Mouse (Mus musculus) WW6 (cell line): Measurements from ENCODE around the gene Sox5.

Experiments used
- DNase-seq: peaks from one replicate; pipeline ENCODE4 v3.0.0-alpha.2; 2013; ENCODE audit warnings: low read depth, low spot score

Sox5 gene

DNA sequence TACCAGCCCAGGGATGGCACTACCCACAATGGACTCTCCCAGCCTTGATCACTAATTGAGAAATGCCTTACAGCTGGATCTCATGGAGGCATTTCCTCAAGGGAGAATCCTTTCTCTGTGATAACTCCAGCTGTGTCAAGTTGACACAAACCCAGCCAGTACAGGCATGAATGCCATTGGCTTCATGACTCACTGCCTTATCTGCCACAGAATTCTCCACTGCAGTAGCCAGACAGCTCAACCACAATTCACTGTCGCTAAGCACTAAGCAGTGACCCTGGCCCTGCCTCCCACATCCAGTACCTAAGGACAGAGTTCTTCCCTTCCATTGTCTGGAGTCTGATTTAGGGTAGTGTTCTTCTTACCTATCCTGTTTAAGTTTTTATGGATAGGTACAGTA, 65.4 kb downstream of the Sox5 start:
- no peak for DNase-seq

- DNase-seq: no peak
Observed at GRCm38 (mm10) chr6:144711841-144712240, 69.9 kb downstream of the Sox5 start.

DNA sequence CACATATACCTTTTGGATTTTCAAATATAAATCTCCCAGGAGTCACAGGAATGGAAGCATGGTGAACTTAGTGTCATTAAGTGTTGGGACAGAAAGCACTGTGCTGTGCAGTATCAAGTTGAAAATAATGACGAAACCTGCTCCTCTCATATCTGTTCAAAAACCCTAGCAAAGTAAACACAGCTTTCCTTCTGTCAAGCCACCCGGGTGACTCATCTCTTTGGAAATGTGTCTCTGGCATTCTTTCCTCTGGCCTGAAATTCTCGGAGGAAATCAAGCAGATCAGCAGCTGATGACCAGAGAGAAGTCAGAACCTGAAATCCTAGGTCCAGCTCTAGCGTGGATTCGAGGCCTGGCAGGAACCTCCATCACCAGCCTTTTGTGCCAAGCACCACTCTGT, 71.0 kb downstream of the Sox5 start:
- DNase-seq: no peak

GRCm38 (mm10) chr6:144709614-144710180, 72.1 kb downstream of the Sox5 start:
- DNase-seq: no peak

DNA sequence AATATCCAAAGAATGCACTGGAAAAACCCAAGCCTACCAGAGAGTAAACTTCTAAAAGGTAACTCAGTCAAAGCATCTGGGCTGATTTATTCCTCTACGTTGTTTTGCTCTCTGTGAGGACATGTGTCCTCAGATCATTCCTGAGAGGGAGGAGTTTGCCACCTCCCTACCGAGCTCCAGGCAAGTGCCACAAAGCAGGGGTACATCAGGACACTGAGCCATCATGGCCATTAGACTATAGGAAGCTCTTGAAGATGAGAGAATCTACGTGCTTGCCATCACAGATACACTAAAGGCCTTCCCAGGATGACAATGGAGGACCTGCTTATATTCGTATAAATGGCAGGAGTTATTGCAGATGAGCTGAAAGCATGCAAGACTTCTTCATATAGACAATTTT, 73.4 kb downstream of the Sox5 start:
- DNase-seq: no peak

- DNase-seq: no peak
Observed at GRCm38 (mm10) chr6:144707976-144708375, 73.8 kb downstream of the Sox5 start.

GRCm38 (mm10) chr6:144704962-144705361, 76.8 kb downstream of the Sox5 start:
- no peak for DNase-seq

DNA sequence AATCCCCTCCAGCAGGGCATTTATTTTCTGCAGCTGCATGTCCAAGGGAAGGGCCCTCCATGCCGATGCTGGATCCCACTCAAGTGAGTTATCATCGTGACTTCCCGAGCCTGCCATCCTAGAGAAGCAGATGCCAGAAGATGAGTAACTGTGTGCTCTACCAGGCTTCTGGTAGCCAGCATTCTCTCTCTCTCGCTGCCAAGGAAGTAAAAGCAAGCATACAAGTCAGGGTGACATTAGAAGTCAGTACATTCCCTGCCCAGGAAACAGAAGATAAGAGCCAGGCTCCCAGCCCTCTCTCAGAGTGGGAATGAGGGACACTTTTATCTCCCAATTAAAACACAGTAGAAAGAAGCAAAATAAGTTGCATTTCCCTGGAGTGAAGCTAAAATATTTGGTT, 86.1 kb downstream of the Sox5 start:
- no peak for DNase-seq

GRCm38 (mm10) chr6:144693211-144693899, 88.4 kb downstream of the Sox5 start:
- no peak for DNase-seq

- DNase-seq: no peak
Observed at GRCm38 (mm10) chr6:144691298-144692041, 90.3 kb downstream of the Sox5 start.

DNA sequence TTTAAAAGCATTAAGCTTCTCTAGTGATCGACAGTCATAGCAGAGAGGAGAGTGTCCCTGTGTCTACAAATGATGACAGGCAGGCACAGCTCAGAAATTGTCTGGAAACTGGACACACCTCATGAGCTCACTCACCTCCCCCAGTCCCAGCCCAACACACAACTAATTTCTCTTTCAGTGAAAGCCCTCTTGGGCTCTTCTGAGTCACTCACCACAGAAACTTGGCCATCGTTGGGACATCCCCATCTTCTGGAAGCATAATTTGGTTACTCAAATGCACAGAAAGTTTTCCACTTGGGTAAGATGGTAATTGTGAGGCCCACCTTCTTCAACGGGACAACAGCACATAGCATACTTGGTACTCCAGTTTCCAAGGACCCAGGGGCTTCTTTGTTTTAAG, 92.7 kb downstream of the Sox5 start:
- DNase-seq: no peak

GRCm38 (mm10) chr6:144687681-144688080, 94.1 kb downstream of the Sox5 start:
- no peak for DNase-seq

- no peak for DNase-seq
Observed at GRCm38 (mm10) chr6:144681045-144681789, 100.6 kb downstream of the Sox5 start.

GRCm38 (mm10) chr6:144677491-144678133, 104.2 kb downstream of the Sox5 start:
- DNase-seq: no peak

DNA sequence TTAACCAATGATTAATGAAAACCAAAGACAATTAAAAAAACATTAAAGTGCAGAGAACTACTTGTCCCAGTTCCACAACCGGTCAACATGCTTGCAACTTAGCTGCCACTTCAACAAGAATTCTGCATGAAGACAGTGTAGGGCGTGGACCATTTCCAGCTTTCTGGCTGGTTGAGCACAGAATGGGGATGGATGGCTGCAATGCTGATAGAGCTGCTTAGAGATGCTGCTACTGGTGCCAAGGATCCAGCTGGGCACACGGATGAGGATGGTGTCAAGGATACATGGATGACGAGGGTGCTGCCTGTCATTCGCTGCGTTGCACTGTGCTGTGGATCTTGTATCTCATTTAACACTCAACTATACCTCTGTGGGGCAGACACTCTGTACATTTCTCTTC, 106.7 kb downstream of the Sox5 start:
- no peak for DNase-seq

DNA sequence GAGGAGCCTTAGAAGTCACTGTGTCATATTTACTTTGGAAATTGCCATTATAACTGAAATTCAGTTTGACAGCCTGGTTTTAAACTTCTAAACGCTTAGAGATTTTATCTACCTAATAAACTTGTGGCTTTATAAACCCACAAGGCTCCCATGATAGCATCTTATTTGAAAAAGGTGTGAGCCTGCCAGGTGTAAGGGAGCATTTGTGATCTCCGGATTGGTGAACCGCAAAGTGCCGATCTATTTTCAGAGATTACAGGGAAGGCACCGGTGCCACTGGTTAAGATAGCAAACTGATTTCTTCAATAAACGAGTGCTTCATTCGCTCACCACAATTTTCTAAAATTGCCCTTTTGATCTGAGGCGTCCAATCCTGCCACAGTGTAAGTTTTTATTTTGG, 107.9 kb downstream of the Sox5 start:
- DNase-seq: no peak

DNA sequence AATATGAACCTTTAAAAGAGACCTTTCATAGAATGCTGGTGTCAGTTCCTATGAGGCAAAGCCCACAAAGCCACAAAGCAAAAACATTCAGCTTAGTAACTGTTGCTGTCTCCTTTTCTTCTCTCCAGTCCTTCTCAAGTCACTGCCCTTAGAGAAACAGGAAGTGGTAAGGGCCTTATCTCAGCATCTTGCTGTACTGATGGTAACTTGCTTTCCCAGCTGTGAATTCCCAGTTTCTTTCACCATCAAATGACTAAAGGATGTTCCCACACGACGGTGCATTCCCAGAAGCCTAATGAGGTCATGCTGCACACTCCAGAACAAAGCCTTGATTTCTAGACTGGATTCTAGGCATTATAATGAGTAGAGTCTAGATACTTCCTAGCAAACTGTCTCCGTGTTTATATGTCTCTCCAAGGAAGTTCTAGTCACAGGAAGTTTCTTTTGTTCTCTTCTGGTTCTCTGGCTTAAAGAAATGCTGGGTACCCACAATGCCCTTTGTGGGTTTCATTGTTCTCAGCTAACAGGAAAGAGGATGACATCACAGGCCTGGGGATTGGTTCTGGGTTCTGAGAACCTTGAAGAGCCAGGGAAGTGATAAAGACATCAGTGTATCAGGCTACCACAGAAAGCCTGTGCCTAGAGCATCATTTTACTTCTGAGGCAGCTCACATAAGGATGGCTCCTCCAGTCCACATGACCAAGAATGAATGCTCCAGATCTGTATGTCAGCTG, 111.2 kb downstream of the Sox5 start:
- no peak for DNase-seq

GRCm38 (mm10) chr6:144666617-144667016, 115.2 kb downstream of the Sox5 start:
- DNase-seq: no peak

GRCm38 (mm10) chr6:144664765-144665164, 117.0 kb downstream of the Sox5 start:
- no peak for DNase-seq

DNA sequence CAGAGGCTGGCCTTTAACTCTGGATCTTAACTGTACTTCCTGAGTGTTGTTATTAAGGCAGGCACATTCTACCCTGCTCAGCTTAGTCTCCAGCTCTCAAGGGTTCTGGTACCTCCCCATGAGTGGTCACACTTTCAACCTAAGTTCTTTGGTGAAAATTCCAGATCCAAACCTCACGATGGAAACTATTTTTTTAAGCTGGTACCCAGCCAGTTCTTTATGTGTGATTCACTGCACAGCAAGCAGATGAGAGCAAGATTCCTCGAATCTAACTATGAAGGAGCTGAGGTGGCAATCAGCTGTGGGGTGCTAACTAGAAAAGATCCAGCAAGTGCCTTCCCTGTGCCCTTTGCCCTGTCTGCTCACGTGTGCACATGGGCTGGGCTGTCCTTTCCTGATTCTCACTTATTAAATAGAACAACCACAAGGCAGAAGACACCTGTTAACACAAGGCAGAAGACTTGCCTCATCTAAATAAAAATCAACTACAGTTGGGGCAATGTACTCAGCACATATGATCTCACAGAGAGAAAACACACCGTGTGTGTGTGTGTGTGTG, 118.2 kb downstream of the Sox5 start:
- DNase-seq: no peak
